11 mouse cellular contexts compared by ENCODE assay signal in genomic region chr15:11533002-11533610, GRCm38 (mm10).
A peak's percentile ranks its signal among the peaks of the same experiment; 100 is the strongest.
DNase-seq lines count a peak whose midpoint lies in the region; ATAC-seq and TF ChIP-seq lines count a peak whose summit lies in the region.
"Had no signal": no experiment of that assay in that cellular context is flagged by ENCODE, and none has a peak within 500 bp of the region (broad histone marks: within the 10 kb centered on the region; RNA-seq: fewer than 3 reads in every experiment).

No protein-coding gene starts in this region.

- no peaks in the 10 kb centered on the region for H3K9me3 ChIP-seq in hindbrain, embryonic 10.5 days
- H3K9me3 ChIP-seq: forebrain, embryonic 13.5 days; hindbrain, embryonic 13.5 days; liver, embryonic 13.5 days had no signal

- H3K4me1 ChIP-seq in hindbrain, embryonic 10.5 days (replicated peaks), result no peaks in the 10 kb centered on the region

- no peak for TF ChIP-seq CTCF in gastrocnemius, adult 2 months (IDR thresholded peaks at IDR 0.05)

- no peaks in the 10 kb centered on the region for H3K27me3 ChIP-seq in hindbrain, embryonic 10.5 days (ENCODE audit: insufficient read depth, poor library complexity, severe bottlenecking)
- H3K27me3 ChIP-seq: forebrain, embryonic 13.5 days; hindbrain, embryonic 13.5 days; liver, embryonic 13.5 days had no signal

- H3K27ac ChIP-seq in hindbrain, embryonic 10.5 days, result no peak overlapping the region
- no peak overlapping the region for H3K27ac ChIP-seq in gastrocnemius, adult 2 months
- H3K27ac ChIP-seq: forebrain, embryonic 13.5 days; hindbrain, embryonic 13.5 days; liver, embryonic 13.5 days had no signal

- peak; percentile 31 to 33 for DNase-seq in adrenal gland, postnatal 36 days
- peak; percentile 50 for DNase-seq in kidney, postnatal 14 days
- DNase-seq in spleen, adult 18-20 months, result peak; percentile 17 to 19
- DNase-seq in hindbrain, embryonic 10.5 days (ENCODE audit: low spot score), result no peak
- no peak for DNase-seq in gastrocnemius, adult 2 months
- no peak for DNase-seq in right cerebral cortex, adult 18-20 months
- DNase-seq: cerebellum, adult 8-10 months; liver, embryonic 13.5 days had no signal

- no peaks in the 10 kb centered on the region for H3K36me3 ChIP-seq in hindbrain, embryonic 10.5 days
- H3K36me3 ChIP-seq: hindbrain, embryonic 13.5 days; liver, embryonic 13.5 days had no signal

- no peak overlapping the region for H3K4me3 ChIP-seq in hindbrain, embryonic 10.5 days
- H3K4me3 ChIP-seq in gastrocnemius, adult 2 months, result no peak overlapping the region; the same call in 1 of the 2 replicates
- H3K4me3 ChIP-seq: forebrain, embryonic 13.5 days; hindbrain, embryonic 13.5 days; liver, embryonic 13.5 days had no signal

- WGBS in hindbrain, embryonic 10.5 days, result 85% methylated on average over 10 of the region's 10 CpGs

- ATAC-seq in CD4-positive, CD25-positive, alpha-beta regulatory T cell, adult 4 months, result peak; percentile 88
- ATAC-seq: forebrain, embryonic 13.5 days had no signal

- intact Hi-C loops in gastrocnemius, adult 2 months (cut with DNase I), result no loop called here

Comparison
In these comparisons a context has a peak if more than half of its experiments do, and no peak if none do; other contexts are left out.
1. DNase-seq: peak in adrenal gland, postnatal 36 days (2 of 2), kidney, postnatal 14 days (single experiment) and spleen, adult 18-20 months (2 of 2); none in hindbrain, embryonic 10.5 days (single experiment), gastrocnemius, adult 2 months (single experiment) and right cerebral cortex, adult 18-20 months (single experiment).